Mouse (Mus musculus) frontal cortex, postnatal 25 days (tissue): ENCODE data around the gene Myo16.

ENCODE experiments used
- DNase-seq, 2 experiments: peaks; one replicate each; pipeline ENCODE4 v3.0.0; 2022; ENCODE audit warnings: low spot score in 2 of 2

Myo16 gene

DNA sequence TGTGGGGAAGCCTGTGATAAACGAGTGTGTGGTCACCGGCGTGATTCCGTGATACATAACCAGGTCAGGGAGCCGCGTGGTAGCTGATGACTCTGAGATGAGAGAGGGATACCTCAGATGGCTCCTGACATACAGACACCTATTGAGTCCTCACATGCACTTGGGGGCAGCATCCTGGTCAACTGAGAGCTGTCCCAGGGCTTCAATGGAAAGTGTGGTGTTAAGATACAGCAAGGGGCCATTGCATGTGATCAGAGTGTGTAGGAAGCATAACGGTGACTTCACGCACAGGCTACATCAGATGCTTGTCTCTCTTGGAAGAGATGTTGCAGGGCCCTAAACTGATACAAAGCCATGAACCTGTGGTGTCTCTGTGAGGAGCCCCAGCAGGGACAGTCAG lies 260.2 kb downstream of the Myo16 start:
- DNase-seq, result no peak

DNA sequence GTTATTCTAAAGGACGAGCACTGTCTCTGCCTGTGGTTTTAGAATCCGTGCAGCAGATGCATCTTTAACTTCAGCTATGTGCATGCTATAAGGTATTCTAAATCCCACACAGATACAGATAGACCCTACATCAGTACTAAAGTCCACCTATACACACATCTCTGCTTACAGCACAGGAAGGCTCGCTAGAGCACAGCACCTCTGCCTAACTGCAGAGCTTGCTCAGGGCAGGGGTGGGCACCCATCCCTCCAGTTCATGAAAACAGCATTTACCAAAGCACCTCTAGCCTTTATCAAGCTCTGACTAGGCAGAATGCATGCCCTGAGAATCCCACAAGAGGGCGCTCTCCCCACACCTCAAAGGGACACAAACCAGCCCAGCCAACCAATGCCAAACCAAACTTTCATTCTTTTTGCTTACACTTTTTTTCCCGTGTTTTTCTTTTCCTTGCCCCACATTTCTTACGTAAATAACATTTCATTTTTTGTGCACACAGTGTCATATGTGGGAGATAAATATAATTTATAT lies 261.0 kb downstream of the Myo16 start:
- DNase-seq, result peak; percentile 74 to 75

DNA sequence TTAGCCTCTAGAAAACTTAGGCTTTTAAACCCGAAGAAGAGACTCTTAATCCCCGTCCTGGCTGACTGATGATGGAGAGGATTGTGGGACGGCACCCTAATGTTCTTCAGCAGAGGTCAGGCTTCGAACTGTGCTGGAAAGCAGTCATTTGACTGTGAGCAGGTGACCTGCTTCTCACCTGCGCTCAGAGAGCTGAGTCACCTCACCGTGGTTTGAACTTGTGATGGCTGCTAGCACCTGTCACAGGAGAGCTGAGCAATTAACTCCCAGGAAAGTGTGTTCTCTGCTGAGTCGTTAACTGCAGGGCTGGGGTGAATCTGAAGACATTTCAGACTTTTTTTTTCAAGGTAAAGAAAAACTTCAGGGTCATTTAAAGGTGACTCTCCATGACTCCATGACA lies 261.6 kb downstream of the Myo16 start:
- no peak for DNase-seq

DNA sequence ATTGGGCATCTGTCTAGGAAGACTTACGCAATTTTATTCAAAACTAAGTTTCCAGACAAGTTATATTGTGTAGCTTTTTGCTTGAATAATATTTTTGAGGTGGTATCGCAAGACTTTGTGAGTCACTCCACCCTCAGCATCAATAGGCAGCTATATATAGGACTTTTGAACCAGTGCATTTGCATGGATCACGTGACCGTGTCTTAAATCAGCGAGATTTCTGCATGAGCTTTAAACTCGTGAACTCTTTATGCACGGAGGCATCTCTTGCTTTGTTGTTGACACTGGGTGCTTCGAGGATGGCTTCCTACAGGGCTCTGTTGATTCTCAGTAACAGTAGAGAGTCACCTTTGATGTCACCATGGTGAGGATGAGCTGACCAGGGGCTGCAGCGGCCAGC lies 262.2 kb downstream of the Myo16 start:
- no peak for DNase-seq

DNA sequence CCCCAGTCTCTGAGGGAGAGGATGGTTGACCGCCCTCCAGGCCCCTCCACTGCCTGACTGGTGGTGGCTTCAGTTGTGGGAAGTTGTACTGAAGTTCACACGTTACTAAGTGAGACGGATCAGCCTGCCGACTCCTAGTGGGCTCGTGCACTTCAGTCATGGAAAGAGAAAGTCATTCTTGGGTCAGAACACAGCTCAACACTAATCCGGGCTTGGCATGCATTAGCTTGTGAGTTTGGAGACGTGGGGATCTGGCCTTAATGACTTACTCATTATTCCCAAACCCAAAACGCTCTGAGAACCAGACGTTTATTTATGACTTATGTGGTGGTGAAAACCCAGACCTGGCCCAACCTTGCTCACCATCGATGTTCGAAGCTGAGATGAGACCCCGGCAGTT lies 263.1 kb downstream of the Myo16 start:
- DNase-seq, result no peak

DNA sequence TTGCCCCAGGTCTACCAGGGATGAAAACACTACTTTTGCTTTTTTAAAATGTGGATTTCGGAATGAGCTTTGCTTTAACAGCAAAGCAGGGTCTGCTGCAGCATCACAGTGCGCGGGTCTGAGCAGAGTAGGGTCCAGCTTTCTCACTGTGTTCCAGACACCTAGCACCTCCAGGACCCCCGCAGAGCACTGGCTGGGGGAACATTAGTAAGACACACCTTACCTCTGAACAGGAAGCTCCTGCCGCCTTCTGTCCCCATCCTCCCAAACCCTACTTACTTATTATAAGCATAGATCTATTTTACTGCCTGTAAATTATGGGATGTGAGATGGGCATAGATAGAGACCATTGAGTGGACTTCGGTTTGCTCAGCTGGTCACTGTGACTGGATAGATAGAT lies 263.6 kb downstream of the Myo16 start:
- no peak for DNase-seq

DNA sequence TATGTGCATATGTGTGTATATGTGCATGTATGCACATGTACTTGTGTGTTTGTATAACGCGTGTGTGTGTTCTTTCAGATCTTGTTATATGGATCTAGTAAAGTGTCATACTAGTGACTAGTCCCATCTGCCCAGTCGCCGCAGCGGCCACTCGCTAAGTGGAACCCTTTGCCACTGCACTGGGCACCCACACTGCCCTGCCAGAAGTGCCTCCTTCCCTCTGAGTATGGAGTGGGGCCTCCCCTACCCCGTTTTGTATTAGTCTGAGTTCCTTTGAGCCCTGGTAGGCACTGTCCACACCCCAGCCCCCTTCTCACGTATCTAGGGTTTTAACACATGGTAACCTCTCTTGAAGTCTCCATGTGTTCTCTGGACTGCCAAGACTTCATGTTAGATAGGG lies 264.3 kb downstream of the Myo16 start:
- DNase-seq, result no peak

DNA sequence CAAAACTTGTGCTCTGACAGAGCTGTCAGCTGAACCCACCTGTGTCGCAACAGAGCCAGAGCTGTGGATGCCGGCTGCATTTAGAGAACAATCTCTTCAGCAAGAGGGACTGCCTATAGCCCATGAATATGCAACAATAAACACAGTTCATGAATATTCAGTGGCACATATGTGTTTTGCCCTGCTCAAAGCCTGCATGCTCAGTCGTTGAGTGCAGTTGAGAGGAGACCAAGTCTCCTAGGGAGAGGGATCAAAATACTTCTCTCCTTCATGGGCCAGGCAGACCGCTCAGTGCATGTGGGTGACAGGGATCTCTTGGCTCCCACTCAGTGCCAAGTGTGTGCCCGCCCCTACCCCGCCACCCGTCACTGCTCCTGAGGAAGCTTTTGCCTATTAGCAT lies 265.3 kb downstream of the Myo16 start:
- DNase-seq, result no peak

DNA sequence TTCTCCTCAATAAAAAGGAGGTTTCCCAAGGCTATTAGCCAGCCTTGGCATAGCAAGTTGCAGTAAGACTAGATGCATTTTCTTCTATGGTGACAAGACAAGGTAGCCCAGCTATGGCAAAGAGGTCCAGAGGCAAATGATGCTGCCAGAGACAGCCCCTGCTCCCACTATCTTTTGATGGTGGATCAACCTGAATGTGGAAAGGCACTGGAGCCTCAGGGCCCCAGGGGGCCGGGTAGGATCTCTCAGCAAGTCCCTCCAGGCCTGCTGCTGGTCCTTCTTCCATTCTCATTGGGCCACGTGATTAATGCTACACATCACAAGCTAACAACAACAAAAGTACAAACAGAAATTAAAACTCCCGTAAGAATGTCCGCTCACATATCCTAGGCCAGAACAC lies 266.0 kb downstream of the Myo16 start:
- DNase-seq, result no peak

DNA sequence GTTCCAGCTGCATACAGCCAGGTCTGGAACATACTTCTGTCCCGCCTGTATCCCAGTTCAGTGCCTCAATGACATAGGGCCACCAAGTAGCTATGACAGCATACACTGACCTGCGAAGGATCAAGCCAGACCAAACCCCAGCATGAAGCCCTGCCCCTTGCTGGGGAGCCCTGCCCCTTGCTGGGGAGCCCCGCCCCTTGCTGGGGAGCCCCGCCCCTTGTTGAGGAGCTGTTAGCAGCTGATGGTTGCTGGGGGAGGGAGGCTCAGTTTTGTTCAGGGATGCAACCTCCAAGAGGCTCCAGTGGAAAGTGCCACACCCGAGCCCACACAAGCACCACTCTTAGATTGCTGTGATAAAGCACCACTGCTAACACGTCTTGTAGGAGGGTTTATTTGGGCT lies 266.8 kb downstream of the Myo16 start:
- no peak for DNase-seq

DNA sequence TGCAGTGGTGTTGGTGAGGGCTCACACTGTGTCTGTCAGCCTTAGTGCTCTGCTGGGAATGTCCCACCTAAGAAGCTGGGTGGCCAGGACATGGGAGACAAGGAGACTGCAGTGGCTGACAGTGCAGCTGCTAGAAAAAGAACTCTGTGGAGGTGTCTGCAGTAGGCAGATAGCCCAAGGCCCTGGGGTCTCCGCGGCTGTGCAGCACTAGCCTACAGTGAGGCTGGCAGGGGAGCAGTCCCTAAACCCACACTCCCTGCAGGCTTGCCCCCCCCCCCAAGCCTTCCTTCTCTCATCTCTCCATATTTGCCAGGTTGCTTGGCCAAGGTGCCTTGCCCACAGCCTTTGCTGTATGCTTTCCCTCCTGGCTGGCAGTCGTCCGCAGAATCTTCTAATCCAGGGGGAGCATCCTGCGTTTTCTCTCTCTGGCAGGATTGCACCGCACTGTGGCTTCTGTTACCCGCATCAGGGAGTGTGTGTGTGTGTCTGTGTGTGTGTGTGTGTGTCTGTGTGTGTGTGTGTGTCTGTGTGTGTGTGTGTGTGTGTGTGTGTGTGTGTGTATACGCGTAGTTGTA lies 267.9 kb downstream of the Myo16 start:
- DNase-seq, result no peak

DNA sequence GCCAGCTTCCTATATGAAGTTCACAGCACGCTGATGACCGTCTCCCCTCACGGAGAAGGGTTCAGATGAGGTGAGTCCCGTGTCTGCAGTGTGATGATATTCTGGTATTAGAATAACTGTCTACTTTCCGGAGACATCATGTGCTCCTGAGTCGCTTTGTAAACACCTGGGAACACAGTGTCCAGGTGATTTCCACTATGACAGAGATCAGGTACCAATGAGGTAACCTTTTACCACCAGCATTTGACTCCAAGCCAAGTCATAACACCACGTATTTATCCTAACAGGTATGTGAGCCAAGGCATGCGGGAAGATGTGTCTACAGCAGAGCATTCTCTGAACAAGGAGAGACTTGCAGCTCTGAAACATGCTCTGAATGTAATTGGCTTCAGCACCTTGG lies 281.8 kb downstream of the Myo16 start:
- no peak for DNase-seq

DNA sequence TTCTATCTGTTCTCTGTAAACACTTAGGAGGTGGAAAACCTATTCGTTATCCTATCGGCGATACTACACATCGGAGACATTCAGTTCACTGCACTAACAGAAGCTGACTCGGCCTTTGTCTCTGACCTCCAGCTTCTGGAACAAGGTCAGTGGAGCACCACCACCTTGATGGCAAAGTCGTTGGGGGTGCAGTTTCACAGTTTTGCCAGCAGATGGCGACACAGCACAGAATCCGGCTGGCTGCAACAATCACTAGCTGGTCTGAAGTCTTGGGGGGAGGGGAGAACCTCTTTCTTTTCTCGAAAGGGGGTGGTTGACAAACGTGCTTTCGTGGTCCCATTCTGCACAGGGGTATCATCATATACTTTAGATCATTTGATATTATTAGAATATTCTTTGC lies 285.1 kb downstream of the Myo16 start:
- DNase-seq, result peak; percentile 62 to 69

DNA sequence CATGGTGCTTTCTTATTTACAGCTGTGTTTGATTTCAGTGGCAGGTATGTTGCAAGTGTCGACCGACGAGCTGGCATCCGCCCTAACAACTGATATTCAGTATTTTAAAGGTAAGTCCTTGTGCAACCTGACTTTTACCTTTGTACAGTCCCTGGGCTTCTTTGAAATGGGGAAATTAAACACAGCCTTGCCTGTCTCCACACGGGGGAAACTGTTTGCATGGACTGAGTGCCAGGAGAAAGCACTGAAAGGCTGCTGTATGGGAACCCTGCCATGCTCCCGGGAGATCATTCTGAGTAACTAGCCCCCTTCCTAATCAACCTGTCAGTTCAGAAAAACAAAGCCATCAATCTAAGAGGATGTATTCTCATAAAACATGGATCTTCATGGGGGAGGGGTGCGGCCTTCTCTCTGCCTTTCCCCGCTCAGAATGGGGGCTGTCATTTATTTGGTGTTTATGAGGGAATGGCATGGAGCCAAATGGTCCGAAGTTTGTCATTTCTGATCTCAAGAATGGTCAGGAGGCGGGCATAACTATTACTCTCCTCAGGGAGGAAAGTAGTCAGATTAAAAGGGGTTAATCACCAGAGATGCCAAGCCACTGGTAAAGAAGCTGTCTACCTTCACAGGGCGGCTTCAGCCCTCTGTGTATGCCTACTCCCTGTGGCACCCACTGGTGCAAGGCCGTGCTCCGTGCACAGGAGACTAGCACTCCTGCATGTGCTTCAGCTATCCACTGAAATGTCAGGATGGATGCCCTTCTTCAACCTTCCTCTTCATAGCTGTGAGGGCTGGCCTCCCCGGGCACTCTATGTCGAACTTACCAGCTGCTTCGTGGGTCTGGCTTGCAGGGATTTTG lies 286.1 kb downstream of the Myo16 start:
- DNase-seq, result no peak

DNA sequence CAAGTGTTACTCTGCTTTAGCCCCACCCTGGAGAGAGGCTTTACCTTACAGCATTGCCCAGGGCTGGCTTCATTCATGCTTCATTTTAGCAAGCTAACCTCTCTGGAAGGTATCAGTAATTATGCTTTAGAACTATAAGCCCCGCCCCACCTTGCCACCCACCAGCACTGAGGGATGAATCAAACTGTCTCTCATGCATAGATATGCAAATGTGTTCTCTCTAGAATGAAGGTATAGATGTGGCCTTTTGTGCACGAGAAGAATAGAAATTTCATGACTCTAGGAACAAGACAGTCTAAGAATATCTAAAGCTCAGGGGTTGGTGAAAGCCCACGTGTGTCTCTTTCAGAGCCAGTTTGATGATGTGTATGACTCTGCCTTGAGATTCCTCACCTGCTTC lies 288.9 kb downstream of the Myo16 start:
- no peak for DNase-seq

DNA sequence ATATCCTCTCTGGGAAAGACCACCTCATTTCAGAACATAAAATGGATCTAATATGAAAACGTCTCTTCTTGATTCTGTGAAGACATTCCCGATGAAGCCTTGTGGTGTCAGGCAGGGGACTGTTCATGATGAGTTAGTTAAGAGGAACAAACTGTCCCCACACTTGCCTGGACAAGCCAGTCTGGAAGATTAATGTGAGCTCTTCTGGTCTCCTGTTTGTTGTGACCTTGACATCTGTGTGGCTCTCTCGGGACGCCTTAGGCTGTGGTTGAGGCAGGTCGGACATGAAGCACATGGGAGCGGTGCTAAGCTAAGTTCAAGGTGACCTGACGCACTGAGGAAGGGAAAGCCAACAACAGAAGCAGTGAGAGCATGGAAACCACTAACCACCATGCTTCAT lies 291.3 kb downstream of the Myo16 start:
- DNase-seq, result no peak

DNA sequence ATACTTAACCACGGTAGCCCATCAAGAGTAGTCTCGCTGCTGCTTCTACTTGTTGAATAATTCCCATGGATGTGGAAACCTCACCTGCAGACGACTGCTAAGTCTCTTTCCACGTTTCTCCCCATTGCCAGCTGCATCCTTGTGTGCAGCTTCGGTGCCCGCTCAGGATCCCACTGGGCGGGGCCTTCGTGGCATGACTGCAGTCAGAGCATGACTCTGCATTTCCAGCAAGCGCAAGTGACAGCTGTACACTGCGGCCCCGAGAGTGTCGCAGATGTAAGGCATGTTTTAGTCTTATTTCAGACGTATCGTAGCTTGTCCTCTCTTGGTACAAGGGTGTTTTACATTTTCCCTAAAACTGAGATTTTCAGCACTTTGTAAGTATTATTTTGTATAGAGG lies 294.8 kb downstream of the Myo16 start:
- DNase-seq, result no peak

DNA sequence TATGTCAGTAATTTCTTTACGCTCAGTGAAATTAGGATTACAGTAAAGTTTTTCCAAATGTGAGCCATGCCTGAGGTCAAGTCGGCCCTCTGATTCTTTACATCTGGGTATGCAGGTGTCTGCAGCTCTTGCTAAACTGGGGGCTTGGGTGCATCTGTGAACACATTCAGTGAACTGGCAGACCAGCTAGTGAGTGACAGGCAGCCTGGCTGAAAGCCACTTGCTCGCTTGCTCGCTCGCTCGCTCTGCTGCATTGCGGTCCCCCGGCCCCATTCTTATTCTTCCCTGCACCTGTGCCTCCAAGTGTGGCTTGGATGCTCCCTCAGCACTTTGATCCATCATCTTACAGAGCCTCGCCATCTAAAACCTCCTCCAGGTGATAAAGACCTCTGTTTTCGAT lies 299.3 kb downstream of the Myo16 start:
- DNase-seq, result no peak

DNA sequence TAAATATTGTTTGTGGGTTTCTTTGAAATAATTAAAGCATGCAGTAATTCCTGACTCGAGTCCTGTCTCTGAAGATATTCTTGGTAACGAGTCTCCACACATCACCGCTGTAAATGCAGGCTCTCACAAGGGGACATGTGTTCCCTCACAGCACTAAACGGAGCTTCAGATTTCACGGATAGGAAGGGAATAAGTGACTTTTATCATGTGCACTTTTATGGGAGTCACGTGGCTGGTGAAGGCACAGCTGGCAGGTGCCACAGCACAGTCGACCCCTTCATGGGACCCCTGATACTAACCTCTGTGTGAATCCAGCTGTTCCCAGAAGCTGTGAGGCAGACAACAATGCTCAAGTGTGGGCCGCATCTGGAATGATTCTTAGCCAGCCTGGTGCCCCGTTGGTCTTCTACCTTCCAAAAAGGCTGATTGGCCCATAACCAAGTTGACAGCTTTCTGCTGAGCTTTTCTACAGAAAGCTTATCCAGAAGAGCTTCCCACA lies 304.5 kb downstream of the Myo16 start:
- DNase-seq, result no peak

DNA sequence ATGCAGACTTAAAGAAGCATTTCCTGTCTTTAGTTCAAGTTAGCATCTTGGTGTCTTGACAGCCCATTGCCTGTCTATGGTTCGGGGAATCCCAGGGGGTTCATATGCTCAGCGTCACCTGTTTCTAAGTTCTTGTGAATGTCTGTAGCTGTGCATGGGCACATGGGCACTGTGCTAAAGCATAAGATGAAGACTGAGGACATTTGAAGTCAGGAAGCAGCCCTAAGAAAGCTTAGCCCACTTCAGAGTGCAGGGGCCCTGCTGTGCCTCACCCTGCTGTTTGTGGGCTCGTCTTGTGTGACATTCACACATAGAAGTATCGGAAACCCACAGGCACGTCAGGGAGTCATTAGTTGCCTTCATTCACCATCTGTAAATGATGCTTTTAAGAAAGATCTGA lies 308.6 kb downstream of the Myo16 start:
- DNase-seq, result no peak

DNA sequence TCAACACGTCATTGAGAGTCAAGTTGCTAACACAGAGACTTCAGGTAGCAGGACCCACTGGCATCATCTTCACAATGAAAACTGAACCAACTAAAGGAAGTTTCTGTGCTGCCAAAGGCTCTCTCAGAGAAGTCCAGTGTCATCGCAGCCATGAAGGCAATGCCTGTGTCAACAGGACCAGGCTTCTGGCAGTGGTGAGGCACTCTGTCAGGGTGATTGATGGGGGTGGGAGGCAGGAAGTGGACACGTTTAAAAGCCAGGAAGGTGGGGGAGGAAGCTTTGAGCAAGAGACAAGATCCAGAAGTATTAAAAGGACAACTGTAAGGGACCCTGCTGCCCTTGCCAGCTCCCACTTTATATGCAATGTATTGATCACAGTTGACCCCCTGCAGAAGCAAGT lies 314.8 kb downstream of the Myo16 start:
- DNase-seq, result no peak

DNA sequence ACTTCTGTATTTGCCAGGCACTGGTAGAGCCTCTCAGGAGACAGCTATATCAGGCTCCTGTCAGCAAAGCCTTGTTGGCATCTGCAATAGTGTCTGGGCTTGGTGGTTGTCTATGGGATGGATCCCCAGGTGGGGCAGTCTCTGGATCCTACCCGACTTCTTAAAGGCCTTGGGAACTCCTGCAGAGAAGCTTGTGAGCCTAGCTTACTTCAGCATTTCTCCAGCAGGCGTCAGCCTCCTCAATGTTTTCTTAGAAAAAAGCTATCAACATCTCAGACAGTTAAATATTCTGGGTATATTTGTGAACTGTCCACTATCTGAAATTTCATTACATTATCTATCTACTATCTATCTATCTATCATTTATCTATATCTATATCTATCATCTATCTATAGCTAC lies 315.9 kb downstream of the Myo16 start:
- DNase-seq, result peak in 1 of 2 experiments; percentile 28

DNA sequence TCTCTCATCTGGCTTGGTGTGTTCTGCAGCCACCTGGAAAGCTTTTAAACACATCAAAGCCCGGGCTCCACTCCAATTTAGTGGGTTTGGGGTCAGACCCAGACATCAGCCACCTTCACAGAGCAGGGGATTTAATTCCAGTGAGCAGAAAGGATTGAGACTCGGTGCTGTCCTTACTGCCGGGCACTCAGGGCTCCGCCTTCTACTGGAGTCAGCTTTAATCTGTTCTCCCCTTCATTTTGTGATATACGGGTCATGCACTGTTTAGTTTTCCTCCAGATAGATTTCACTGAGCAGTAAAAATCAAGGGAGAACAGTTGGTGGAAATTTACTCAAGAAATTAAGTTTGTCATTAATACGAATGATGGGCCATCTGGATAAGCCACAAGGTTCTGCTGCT lies 316.6 kb downstream of the Myo16 start:
- no peak for DNase-seq
